Mouse (Mus musculus) limb, embryonic 11.5 days (tissue): ENCODE measurements around the gene Ret. TPM values are rescaled to one million over a fixed set of nuclear protein-coding genes. Genes with fewer than 3 reads are reported as not detected.

Experiments
- ATAC-seq: fragments of 200-750 bp; cut with Nextera tagmentation; 2 replicates; pipeline ENCODE4 v1.8.0; 2017; ENCODE audit warnings: low read depth; ENCODE audit not compliant: insufficient number of reproducible peaks, low FRiP score, low TSS enrichment
- DNase-seq: peaks from one replicate; pipeline ENCODE4 v3.0.0-alpha.2; 2015; ENCODE audit warnings: low spot score
- H3K27ac ChIP-seq: fragments of 300-500 bp; sonication (generic); replicated peaks from 2 replicates; pipeline ENCODE4 v1.5.1; 2014; ENCODE audit warnings: low read depth, mild to moderate bottlenecking, low read length
- H3K27me3 ChIP-seq: fragments of 300-500 bp; sonication (generic); 2 replicates; pipeline ENCODE4 v1.6.1; 2014; ENCODE audit warnings: mild to moderate bottlenecking, low read length, mixed read lengths; ENCODE audit not compliant: control insufficient read depth, insufficient read depth
- H3K36me3 ChIP-seq: fragments of 300-500 bp; sonication (generic); 2 replicates; pipeline ENCODE4 v1.6.1; 2014; ENCODE audit warnings: mild to moderate bottlenecking, low read length, moderate library complexity, mixed read lengths; ENCODE audit not compliant: control insufficient read depth, insufficient read depth
- H3K4me1 ChIP-seq: fragments of 300-500 bp; sonication (generic); 2 replicates; pipeline ENCODE4 v1.6.1; 2014; ENCODE audit warnings: low read length, mixed read lengths; ENCODE audit not compliant: control insufficient read depth, insufficient read depth
- H3K4me2 ChIP-seq: fragments of 300-500 bp; sonication (generic); 2 replicates; pipeline ENCODE4 v1.6.1; 2014; ENCODE audit warnings: low read depth, mild to moderate bottlenecking, moderate library complexity; ENCODE audit not compliant: severe bottlenecking
- H3K4me3 ChIP-seq: fragments of 300-500 bp; sonication (generic); 2 replicates; pipeline ENCODE4 v1.5.1; 2014; ENCODE audit warnings: low read depth, low read length
- H3K9ac ChIP-seq: fragments of 300-500 bp; sonication (generic); 2 replicates; pipeline ENCODE4 v1.6.1; 2014; ENCODE audit warnings: mild to moderate bottlenecking, low read length
- H3K9me3 ChIP-seq: fragments of 300-500 bp; sonication (generic); 2 replicates; pipeline ENCODE4 v1.6.1; 2016; ENCODE audit warnings: low read length; ENCODE audit not compliant: control insufficient read depth
- WGBS: fragments of 180-500 bp; shearing (Covaris S2); extraction: QIAGEN DNeasy Blood & Tissue Kit; methylation state at CpG from one replicate; pipeline ENCODE4 v1.1.7; 2014; 5-methylcytosine and 5-hydroxymethylcytosine counted together
- polyA plus RNA-seq: library from polyadenylated mRNA; unstranded; fragments of >200 nt; fragmentation: Nextera tagmentation; extraction: Ambion mirVana; gene quantifications from 2 replicates; pipeline ENCODE4 v1.2.1, GENCODE M21; 2014

Gene Ret
- polyA plus RNA-seq, 1 experiment from 2014 or later = 0.04 TPM

GRCm38 (mm10) chr6:118150128-118150527, 47.4 kb downstream of the Ret start:
- H3K4me2 ChIP-seq = no peak overlapping the region
- no peak overlapping the region for H3K27ac ChIP-seq
- no peaks in the 10 kb centered on the region for H3K27me3 ChIP-seq
- H3K9ac ChIP-seq = no peak overlapping the region
- no peaks in the 10 kb centered on the region for H3K4me1 ChIP-seq
- WGBS = 85% methylated on average over 4 of the region's 4 CpGs
- H3K9me3 ChIP-seq = no peaks in the 10 kb centered on the region
- DNase-seq (no peak), ATAC-seq (no peak)
- no peak overlapping the region for H3K4me3 ChIP-seq
- no peaks in the 10 kb centered on the region for H3K36me3 ChIP-seq

DNA sequence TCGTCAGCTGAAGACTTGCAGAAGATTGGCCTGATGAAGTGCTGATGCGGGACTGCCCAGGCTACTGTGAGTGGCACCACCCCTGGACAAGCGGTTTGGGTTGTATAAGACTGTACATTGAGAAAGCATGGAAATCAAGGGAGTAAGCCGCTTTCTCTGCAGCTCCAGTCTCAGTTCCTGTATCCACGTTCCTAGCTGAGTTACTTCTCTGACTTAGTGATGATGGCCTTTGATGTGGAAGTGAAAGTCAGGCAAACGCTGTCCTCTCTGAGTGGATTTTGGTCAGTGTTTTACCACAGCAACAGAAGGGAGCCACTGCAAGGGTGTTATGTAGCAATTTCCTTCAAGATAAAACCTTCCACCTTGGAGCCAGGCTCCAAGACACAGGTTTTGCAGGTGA, 56.6 kb downstream of the Ret start:
- Histone ChIP-seq H3K27me3 (no peaks in the 10 kb centered on the region), H3K9ac (no peak overlapping the region), H3K9me3 (no peaks in the 10 kb centered on the region), H3K27ac (no peak overlapping the region), H3K4me2 (no peak overlapping the region), H3K4me3 (no peak overlapping the region), H3K36me3 (no peaks in the 10 kb centered on the region), H3K4me1 (no peaks in the 10 kb centered on the region)
- WGBS = 83% methylated on average over 6 of the region's 6 CpGs
- DNase-seq (no peak), ATAC-seq (no peak)

GRCm38 (mm10) chr6:118138731-118139709, 58.5 kb downstream of the Ret start, which contains the start of gene Csgalnact2:
Gene Csgalnact2, minus strand, starts transcription at chr6:118139140.
- peak within 1 kb of the TSS; percentile 51 for H3K4me2 ChIP-seq
- H3K27me3 ChIP-seq = no peaks in the 10 kb centered on the region
- DNase-seq (peak; percentile 94), ATAC-seq (peak; percentile 99)
- H3K9me3 ChIP-seq = no peaks in the 10 kb centered on the region
- 6% methylated on average over 65 of the region's 66 CpGs for WGBS
- H3K9ac ChIP-seq = peak within 1 kb of the TSS; percentile 79
- H3K4me3 ChIP-seq = peak within 1 kb of the TSS; percentile 70
- no peaks in the 10 kb centered on the region for H3K4me1 ChIP-seq
- 0 out of 2 replicates have a peak within 1 kb of the TSS, but pooled peaks have one; percentile 30 for H3K27ac ChIP-seq
- H3K36me3 ChIP-seq = no peaks in the 10 kb centered on the region

- no peak overlapping the region for H3K4me3 ChIP-seq
- H3K9ac ChIP-seq = no peak overlapping the region
- no peaks in the 10 kb centered on the region for H3K9me3 ChIP-seq
- H3K27ac ChIP-seq = no peak overlapping the region
- no peaks in the 10 kb centered on the region for H3K27me3 ChIP-seq
- H3K36me3 ChIP-seq = no peaks in the 10 kb centered on the region
- ATAC-seq (no peak), DNase-seq (no peak)
- 87% methylated on average over 2 of the region's 2 CpGs for WGBS
- H3K4me1 ChIP-seq = no peaks in the 10 kb centered on the region
- no peak overlapping the region for H3K4me2 ChIP-seq
Observed at GRCm38 (mm10) chr6:118137148-118137547, 60.4 kb downstream of the Ret start.

- WGBS = 58% methylated on average over 1 of the region's 1 CpGs
- Histone ChIP-seq H3K4me1 (no peaks in the 10 kb centered on the region), H3K27me3 (no peaks in the 10 kb centered on the region)
Observed at GRCm38 (mm10) chr6:118134461-118134860, 63.1 kb downstream of the Ret start.

DNA sequence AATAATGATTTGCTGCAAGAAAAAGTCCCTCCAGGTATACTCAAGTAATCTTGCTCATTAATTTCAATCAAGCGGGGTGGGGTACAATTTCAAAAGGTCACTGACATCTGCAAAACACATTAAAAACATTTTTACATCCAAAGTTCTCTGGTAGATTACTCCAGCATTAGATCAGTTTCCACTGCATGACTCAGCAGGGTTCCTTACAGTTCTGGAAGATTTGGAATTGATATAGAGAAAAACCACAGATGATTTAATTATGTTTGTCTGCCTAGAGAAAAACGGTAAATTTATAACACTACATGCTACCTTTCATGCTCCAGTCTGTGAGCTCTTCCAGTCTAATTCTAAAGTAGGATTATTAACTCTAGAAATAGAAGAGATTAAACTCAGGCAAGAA, 67.5 kb downstream of the Ret start:
- Histone ChIP-seq H3K4me2 (no peak overlapping the region), H3K4me1 (no peaks in the 10 kb centered on the region), H3K4me3 (no peak overlapping the region), H3K9me3 (no peaks in the 10 kb centered on the region), H3K27me3 (no peaks in the 10 kb centered on the region), H3K27ac (no peak overlapping the region), H3K9ac (no peak overlapping the region), H3K36me3 (no peaks in the 10 kb centered on the region)
- DNase-seq = no peak
- ATAC-seq = no peak
- WGBS = 84% methylated on average over 2 of the region's 2 CpGs

More at GRCm38 (mm10) chr6:118134461-118134860, 63.1 kb downstream of the Ret start:
- no peak for ATAC-seq
- Histone ChIP-seq H3K4me3 (no peak overlapping the region), H3K36me3 (no peaks in the 10 kb centered on the region), H3K27ac (no peak overlapping the region), H3K4me2 (no peak overlapping the region), H3K9ac (no peak overlapping the region), H3K9me3 (no peaks in the 10 kb centered on the region)
- no peak for DNase-seq

- H3K9ac ChIP-seq = no peak overlapping the region
- ATAC-seq = no peak
- DNase-seq = no peak
- 76% methylated on average over 6 of the region's 6 CpGs for WGBS
- no peak overlapping the region for H3K4me3 ChIP-seq
- H3K36me3 ChIP-seq = no peaks in the 10 kb centered on the region
- no peaks in the 10 kb centered on the region for H3K4me1 ChIP-seq
- no peaks in the 10 kb centered on the region for H3K27me3 ChIP-seq
- H3K27ac ChIP-seq = no peak overlapping the region
- H3K4me2 ChIP-seq = no peak overlapping the region
- H3K9me3 ChIP-seq = no peaks in the 10 kb centered on the region
Observed at GRCm38 (mm10) chr6:118127827-118128487, 69.6 kb downstream of the Ret start.

DNA sequence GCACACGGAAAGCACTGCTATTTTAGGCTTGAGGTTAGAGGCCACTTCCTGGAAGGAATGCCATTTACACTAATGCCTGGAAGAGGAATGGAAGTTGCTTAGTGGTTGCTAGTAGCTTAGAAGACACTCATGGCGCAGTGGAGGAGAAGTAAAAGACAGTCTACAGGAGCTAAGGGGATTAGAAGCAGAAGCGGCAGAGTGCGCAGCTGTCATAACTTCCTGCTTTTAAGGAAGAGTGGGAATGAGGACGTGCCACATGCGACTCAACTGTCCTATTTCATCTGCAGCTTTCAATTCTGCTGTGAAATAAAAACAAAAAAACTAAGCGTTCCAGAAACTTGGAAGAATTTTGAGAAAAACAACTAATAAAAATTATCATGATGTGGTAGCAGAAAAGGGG, 70.3 kb downstream of the Ret start:
- no peak overlapping the region for H3K27ac ChIP-seq
- H3K4me2 ChIP-seq = no peak overlapping the region
- H3K4me1 ChIP-seq = no peaks in the 10 kb centered on the region
- no peaks in the 10 kb centered on the region for H3K36me3 ChIP-seq
- DNase-seq (no peak), ATAC-seq (no peak)
- H3K27me3 ChIP-seq = no peaks in the 10 kb centered on the region
- WGBS = 88% methylated on average over 7 of the region's 7 CpGs
- no peaks in the 10 kb centered on the region for H3K9me3 ChIP-seq
- H3K4me3 ChIP-seq = no peak overlapping the region
- no peak overlapping the region for H3K9ac ChIP-seq
